Mouse (Mus musculus): ENCODE measurements at regions not wholly inside any gene's neighbourhood (a gene's known extent, or its start where the extent isn't known, plus 50 kb on each side); places are given as distances from the start of the nearest gene placed in this dataset.

DNA sequence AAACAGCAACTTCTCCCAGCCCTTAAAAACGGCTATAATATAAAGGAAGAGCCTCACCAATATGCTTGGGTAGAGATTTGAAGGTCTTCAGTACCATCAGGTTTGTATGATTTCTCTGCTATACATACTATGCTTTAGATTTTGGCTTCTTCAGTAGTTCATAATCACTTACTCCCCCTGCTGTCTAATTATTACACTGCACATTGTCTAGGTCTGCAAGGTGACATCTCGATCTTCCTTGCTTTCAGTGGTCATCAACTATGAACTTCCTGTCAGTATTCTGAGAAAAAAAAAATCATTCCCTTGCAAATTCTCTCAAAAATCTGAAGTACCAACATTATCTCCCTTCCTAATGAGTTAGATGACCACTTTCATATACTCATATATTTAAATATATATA, 225.4 kb upstream of the Galnt5 start:
- no peak for ATAC-seq (ENCODE audit: low FRiP score, low read depth)
- no peaks in the 10 kb centered on the region; the same call in 1 of the 2 replicates for H3K27me3 ChIP-seq
- no peak overlapping the region for H3K27ac ChIP-seq (replicated peaks)
- no peak overlapping the region for H3K9ac ChIP-seq (replicated peaks)
- H3K4me1 ChIP-seq: no peaks in the 10 kb centered on the region
- H3K9me3 ChIP-seq: no peaks in the 10 kb centered on the region
- 71% methylated on average over 2 of the region's 2 CpGs for whole genome bisulfite sequencing
- H3K4me3 ChIP-seq: no peak overlapping the region
- H3K4me2 ChIP-seq (replicated peaks): no peak overlapping the region
- no peaks in the 10 kb centered on the region for H3K36me3 ChIP-seq

DNA sequence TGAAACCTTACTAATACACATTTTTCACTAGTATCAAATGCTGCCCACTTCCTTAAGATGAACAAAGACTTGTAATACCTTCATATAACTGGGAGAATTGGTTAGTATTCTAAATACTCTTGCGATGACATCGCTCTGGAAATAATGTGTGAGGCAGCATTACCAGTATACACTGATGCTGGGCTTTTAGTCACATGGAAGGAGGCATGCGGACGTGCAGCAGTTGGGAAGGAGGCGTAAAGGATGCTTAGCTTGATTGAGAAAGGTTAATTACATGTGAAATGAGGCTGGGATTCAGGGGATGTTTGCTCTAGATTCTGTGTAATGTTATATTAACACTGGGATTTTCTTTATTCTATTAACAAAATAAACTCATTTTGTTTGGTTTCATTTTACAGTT, 221.5 kb upstream of the Galnt5 start:
- no peaks in the 10 kb centered on the region for H3K9me3 ChIP-seq
- H3K4me3 ChIP-seq: no peak overlapping the region
- no peaks in the 10 kb centered on the region; the same call in 1 of the 2 replicates for H3K27me3 ChIP-seq
- H3K27ac ChIP-seq (replicated peaks): no peak overlapping the region
- H3K9ac ChIP-seq (replicated peaks): no peak overlapping the region
- no peaks in the 10 kb centered on the region for H3K4me1 ChIP-seq
- no peaks in the 10 kb centered on the region for H3K36me3 ChIP-seq
- no peak for ATAC-seq (ENCODE audit: low FRiP score, low read depth)
- WGBS: 83% methylated on average over 5 of the region's 5 CpGs
- no peak overlapping the region for H3K4me2 ChIP-seq (replicated peaks)

DNA sequence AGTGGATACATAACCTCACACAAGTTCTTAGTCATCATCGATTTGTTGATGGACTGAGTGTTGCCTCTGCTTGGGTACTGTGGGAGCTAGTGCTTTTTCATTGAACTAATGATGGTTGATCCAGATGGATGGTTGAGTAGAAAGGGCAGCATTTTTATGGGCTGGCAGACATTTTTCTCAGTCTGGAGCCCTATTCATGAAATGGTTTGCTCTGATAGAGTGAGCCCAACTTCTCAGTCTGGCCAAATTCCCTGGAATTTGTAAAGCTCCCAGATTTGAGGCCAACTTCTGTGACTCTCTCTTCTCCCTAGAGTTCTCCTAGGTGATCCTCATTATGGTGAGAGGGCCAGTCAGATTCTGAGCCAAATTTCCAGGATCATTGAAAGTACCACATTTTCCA, 216.8 kb upstream of the Galnt5 start:
- Histone ChIP-seq H3K4me1 (no peaks in the 10 kb centered on the region), H3K9ac (replicated peaks) (no peak overlapping the region), H3K4me3 (no peak overlapping the region), H3K27me3 (no peaks in the 10 kb centered on the region; the same call in 1 of the 2 replicates), H3K9me3 (no peaks in the 10 kb centered on the region), H3K36me3 (no peaks in the 10 kb centered on the region), H3K27ac (replicated peaks) (no peak overlapping the region), H3K4me2 (replicated peaks) (no peak overlapping the region)
- no peak for ATAC-seq (ENCODE audit: low FRiP score, low read depth)
- WGBS: 97% methylated on average over 1 of the region's 1 CpGs

DNA sequence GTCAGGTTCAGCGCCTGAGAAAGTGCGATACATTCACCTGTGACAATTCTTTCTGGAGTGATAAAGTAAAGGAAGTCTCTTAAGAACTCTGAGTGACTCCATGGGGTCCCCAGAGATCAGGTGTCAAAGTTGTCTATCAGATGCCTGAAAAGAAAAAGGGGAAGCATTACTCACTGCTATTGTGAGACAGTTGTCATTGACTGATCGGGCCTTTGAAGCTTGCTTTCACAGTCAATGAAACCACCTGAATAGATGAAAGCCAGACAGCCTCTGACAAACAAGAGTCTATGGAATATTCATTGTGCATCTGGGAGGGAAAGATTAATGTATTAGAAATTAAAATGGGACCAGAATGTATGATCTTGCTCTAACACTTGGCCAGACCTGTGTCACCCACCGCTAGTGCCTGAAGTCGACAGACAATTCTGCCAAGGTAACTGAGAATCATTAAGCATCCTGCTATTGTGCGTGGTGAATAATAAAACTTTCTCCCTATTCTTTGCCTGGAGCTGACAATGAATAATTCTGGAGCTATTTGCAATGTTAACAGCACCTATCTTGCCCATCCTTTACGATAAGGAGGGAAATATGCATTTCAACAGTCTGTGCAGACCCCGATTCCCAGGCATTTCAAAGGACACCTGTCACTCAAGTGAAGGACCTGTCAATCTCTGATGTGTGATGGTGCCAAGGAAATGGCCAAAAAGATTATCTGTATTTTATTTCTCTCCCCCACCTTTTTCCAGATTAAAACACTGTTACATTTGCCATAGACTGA, 204.0 kb upstream of the Galnt5 start:
- no peak overlapping the region for H3K4me3 ChIP-seq
- H3K9ac ChIP-seq (replicated peaks): no peak overlapping the region
- no peaks in the 10 kb centered on the region for H3K36me3 ChIP-seq
- no peaks in the 10 kb centered on the region for H3K4me1 ChIP-seq
- no peak for ATAC-seq (ENCODE audit: low FRiP score, low read depth)
- H3K27me3 ChIP-seq: no peaks in the 10 kb centered on the region
- H3K9me3 ChIP-seq: no peaks in the 10 kb centered on the region
- WGBS: 70% methylated on average over 8 of the region's 8 CpGs
- no peak overlapping the region for H3K4me2 ChIP-seq (replicated peaks)
- no peak overlapping the region for H3K27ac ChIP-seq (replicated peaks)

DNA sequence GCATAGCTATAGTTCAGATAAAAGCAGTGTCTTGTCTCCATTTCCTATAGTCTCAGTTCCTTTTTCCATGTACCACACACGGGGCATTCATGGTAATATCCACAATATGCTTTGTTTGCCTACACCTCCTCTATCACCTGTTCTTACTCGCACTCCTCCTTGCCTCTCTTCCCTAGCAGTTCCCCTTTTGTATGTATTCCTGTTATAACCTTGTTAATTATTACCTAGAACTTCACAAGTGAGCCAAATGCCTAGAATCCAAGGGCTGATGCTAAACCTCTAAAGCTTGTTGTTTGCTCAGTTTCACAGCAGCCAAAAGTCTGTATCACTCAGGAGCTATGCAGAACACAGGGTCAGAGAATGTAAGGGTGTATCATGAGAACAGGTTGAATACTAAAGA, 198.4 kb upstream of the Galnt5 start:
- H3K9ac ChIP-seq (replicated peaks): no peak overlapping the region
- no peaks in the 10 kb centered on the region for H3K36me3 ChIP-seq
- 88% methylated on average over 2 of the region's 2 CpGs for WGBS
- no peaks in the 10 kb centered on the region for H3K9me3 ChIP-seq
- no peaks in the 10 kb centered on the region for H3K27me3 ChIP-seq
- H3K4me1 ChIP-seq: no peaks in the 10 kb centered on the region
- no peak overlapping the region for H3K27ac ChIP-seq (replicated peaks)
- no peak overlapping the region for H3K4me3 ChIP-seq
- H3K4me2 ChIP-seq (replicated peaks): no peak overlapping the region
- ATAC-seq (ENCODE audit: low FRiP score, low read depth): no peak

DNA sequence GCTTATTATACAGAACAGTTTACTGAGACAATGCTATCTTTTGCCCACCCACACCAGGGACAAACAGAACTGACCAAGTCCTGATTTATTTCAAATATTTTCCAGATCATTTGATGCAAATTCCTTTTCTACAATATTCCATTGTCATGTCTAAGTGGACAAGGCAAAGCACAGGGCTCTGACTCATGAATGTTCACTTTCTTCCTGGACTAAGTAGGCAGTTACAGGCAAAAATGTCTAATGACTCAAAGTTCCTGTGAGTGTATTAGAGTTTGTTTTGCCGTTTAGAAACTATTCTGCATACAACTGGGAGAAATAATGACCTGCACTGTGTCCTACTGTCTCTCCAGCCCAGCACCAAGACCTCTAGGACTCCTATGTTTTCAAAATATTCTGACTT, 189.8 kb upstream of the Galnt5 start:
- no peak overlapping the region for H3K4me2 ChIP-seq (replicated peaks)

DNA sequence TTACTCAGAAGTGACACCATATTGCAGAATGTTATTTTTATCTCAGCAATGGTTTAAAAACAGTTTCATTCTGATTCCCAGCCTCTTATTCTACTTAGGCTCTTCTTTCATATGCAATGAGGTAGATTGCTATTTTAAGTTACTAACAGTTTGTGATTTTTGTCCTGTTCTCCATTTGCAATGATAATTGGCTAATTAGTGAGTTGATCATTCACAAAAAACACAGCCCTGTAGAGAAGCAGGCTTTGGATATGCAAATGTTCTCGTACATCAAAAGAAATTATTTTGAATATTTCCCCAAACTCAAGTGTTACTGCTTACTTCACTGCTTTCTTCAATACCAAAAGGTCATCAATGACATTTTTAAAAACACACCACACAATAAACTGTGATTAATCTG, 184.7 kb upstream of the Galnt5 start:
- 80% methylated on average over 1 of the region's 1 CpGs for WGBS
- Histone ChIP-seq H3K9me3 (no peaks in the 10 kb centered on the region), H3K27ac (replicated peaks) (no peak overlapping the region)

More for the DNA sequence above, 189.8 kb upstream of the Galnt5 start:
- Histone ChIP-seq H3K27ac (replicated peaks) (no peak overlapping the region), H3K27me3 (no peaks in the 10 kb centered on the region), H3K9ac (replicated peaks) (no peak overlapping the region), H3K9me3 (no peaks in the 10 kb centered on the region), H3K4me1 (no peaks in the 10 kb centered on the region), H3K4me3 (no peak overlapping the region), H3K36me3 (no peaks in the 10 kb centered on the region)
- ATAC-seq (ENCODE audit: low FRiP score, low read depth): no peak
- WGBS: 76% methylated on average over 1 of the region's 1 CpGs

DNA sequence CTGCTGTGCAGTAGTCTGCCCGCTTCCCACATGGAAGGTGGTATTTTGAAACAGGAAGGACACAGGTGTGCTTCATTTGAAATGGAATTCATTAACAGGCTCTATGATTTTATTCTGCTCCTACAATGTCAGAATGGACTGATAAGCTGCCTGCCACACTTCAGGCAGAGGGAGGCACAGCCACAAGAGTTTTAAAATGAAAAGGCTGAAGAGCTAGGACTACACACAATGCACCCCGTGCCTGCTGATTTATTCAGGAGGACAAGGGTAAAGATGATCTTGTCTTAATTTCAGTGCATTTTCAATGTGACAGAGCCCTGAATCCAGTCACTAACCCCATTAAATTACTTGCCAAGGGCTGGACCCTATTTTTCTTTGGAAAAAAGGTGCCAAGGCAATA, 177.3 kb upstream of the Galnt5 start:
- Histone ChIP-seq H3K27me3 (no peaks in the 10 kb centered on the region), H3K4me2 (replicated peaks) (no peak overlapping the region), H3K4me1 (peaks cover 4% of the 10 kb centered on the region; the same call in 1 of the 2 replicates), H3K9ac (replicated peaks) (no peak overlapping the region), H3K36me3 (no peaks in the 10 kb centered on the region), H3K4me3 (no peak overlapping the region), H3K9me3 (no peaks in the 10 kb centered on the region), H3K27ac (replicated peaks) (no peak overlapping the region)
- WGBS: 63% methylated on average over 2 of the region's 2 CpGs
- ATAC-seq (ENCODE audit: low FRiP score, low read depth): no peak

More for the DNA sequence above, 184.7 kb upstream of the Galnt5 start:
- H3K4me2 ChIP-seq (replicated peaks): no peak overlapping the region
- no peak overlapping the region for H3K9ac ChIP-seq (replicated peaks)
- H3K4me1 ChIP-seq: no peaks in the 10 kb centered on the region
- H3K27me3 ChIP-seq: no peaks in the 10 kb centered on the region
- H3K36me3 ChIP-seq: no peaks in the 10 kb centered on the region
- no peak for ATAC-seq (ENCODE audit: low FRiP score, low read depth)
- no peak overlapping the region for H3K4me3 ChIP-seq

DNA sequence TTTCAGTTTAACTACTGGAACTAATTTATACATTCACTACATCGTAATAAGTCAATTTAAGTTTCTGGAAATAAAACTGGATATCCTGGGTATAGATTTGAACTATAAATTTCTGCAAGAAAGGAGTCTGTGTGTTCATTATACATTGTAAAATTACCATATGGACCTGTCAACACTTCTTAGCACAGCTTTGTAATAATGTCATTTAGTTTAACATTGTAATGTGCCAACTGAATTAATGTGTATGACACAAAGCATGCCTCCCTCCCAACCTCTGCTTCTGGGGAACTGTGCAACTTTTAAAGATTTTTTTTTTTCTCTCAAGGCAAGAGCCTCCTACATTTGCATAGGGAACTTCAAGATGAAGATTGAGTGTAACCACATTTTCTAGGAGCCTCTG, 176.8 kb upstream of the Galnt5 start:
- WGBS: 82% methylated on average over 1 of the region's 1 CpGs
- Histone ChIP-seq H3K36me3 (no peaks in the 10 kb centered on the region), H3K27me3 (no peaks in the 10 kb centered on the region), H3K9ac (replicated peaks) (no peak overlapping the region), H3K4me3 (no peak overlapping the region), H3K27ac (replicated peaks) (no peak overlapping the region), H3K4me2 (replicated peaks) (no peak overlapping the region), H3K9me3 (no peaks in the 10 kb centered on the region), H3K4me1 (peaks cover 4% of the 10 kb centered on the region; the same call in 1 of the 2 replicates)
- no peak for ATAC-seq (ENCODE audit: low FRiP score, low read depth)

DNA sequence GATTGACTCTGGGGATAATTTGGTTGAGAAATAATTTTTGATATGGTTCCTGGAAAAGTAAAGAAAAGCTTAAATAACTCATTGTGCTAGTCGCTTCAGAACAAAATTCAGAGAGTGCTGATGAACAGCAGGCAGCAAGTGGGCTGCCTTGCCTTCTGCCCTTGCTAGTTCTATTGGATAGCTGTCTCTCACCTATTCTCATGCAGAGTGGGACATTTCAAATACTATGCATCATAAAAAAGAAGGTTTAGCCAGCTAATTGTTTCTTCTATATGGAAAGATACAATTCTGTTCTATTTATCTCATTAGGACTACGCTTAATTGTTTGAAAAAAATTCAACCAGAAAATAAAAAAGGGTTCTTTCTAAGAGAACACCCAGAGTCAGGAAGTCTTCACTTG, 169.4 kb upstream of the Galnt5 start:
- Histone ChIP-seq H3K4me3 (no peak overlapping the region), H3K27me3 (0 out of 2 replicates have a peak, but pooled peaks cover 3% of the 10 kb centered on the region), H3K4me1 (no peaks in the 10 kb centered on the region), H3K36me3 (no peaks in the 10 kb centered on the region), H3K9me3 (no peaks in the 10 kb centered on the region), H3K27ac (replicated peaks) (no peak overlapping the region), H3K4me2 (replicated peaks) (no peak overlapping the region), H3K9ac (replicated peaks) (no peak overlapping the region)
- WGBS: 82% methylated on average over 2 of the region's 2 CpGs
- no peak for ATAC-seq (ENCODE audit: low FRiP score, low read depth)

DNA sequence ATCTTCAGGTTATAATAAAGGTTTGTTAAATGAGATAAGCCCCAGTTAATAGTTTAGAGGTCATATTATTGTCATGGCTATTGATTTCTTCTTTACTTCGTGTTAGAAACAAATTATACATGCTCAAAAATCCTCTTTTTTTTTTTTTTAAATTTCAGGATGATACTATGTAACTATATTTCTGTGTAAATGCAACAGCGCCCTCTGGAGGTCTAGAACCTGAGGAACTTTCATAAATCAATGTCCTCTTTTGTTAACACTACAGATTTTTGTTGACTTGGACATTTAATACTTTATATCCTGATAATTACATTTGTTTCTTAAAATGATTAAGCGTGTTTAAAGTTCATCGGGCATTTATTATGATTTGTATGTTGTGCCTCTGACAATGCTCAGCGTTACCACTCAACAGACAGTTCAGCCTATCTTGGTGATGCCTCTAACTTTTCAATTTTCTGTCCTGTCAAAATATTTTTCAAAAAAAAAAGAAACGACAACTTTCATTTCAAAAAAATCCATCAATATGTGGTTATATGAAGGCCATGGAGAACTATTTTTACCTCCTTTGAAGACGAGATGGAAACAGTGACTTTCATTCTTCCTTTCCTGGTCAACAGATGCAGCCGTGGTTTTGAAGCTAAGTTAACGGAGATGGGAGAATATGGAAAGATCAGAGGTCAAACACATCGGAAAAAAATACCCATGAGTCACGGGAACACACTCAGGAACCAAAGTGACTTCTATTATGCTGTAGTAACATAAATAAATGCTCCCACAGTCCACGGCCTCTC, 164.9 kb upstream of the Galnt5 start:
- Histone ChIP-seq H3K4me3 (no peak overlapping the region), H3K4me1 (no peaks in the 10 kb centered on the region), H3K9me3 (no peaks in the 10 kb centered on the region), H3K27me3 (peaks cover 3% of the 10 kb centered on the region; the same call in 1 of the 2 replicates), H3K27ac (replicated peaks) (no peak overlapping the region), H3K9ac (replicated peaks) (no peak overlapping the region), H3K36me3 (no peaks in the 10 kb centered on the region), H3K4me2 (replicated peaks) (no peak overlapping the region)
- ATAC-seq (ENCODE audit: low FRiP score, low read depth): no peak
- 56% methylated on average over 12 of the region's 12 CpGs for WGBS

DNA sequence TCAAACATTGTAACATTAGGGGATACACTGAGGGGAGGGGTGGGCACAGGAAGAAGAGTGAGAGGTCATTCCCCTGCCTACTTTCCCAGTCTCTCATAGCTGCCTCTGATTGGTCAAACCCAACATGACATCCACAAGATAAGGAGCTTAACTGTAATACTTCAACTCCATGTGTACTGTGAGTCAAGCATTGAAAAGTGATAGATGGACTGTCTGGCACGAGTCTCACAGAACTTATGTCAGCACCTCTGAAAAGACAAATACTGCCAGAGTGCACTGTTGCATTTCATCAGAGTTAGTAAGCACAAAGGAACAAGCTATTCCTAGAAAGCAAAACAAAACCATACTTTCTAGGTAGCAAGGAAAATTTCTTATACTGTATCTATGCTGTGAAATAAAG, 152.5 kb upstream of the Galnt5 start:
- no peak overlapping the region for H3K27ac ChIP-seq (replicated peaks)
- 71% methylated on average over 1 of the region's 1 CpGs for WGBS
- no peaks in the 10 kb centered on the region for H3K27me3 ChIP-seq
- no peak overlapping the region for H3K4me2 ChIP-seq (replicated peaks)
- no peak overlapping the region for H3K9ac ChIP-seq (replicated peaks)
- no peak overlapping the region for H3K4me3 ChIP-seq
- H3K4me1 ChIP-seq: peaks cover 18% of the 10 kb centered on the region; the same call in 1 of the 2 replicates
- H3K36me3 ChIP-seq: no peaks in the 10 kb centered on the region
- no peak for ATAC-seq (ENCODE audit: low FRiP score, low read depth)
- no peaks in the 10 kb centered on the region for H3K9me3 ChIP-seq

Measured in midbrain, embryonic 12.5 days (tissue).